Mouse (Mus musculus): Measurements from ENCODE around the gene Pim1. TPM values are rescaled to one million over a fixed set of nuclear protein-coding genes. Genes with fewer than 3 reads are reported as not detected.

Gene Pim1
- polyA plus RNA-seq, 1 experiment from 2014 or later = 57.1 TPM

DNA sequence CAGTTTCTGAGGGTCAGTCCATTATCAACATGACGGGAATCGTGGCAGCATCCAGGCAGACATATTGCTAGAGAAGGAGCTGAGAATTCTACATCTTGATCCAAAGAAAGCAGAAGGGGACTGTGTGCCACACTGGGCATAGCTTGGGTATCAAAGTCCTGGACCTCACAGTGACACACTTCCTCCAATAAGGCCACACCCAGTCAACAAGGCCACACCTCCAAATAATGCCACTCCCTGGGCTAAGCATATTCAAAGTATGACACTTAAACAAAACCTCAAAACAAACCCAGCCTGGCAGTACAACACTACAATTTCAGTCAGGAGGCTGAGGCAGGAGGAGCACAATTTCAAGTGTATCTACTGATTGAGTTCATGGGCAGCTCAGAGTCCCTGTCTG is 7.3 kb upstream of the Pim1 start:
- no peaks in the 10 kb centered on the region for H3K27me3 ChIP-seq (ENCODE audit: insufficient read depth, low read length)
- H3K36me3 ChIP-seq (replicated peaks; ENCODE audit: insufficient read depth, low read length) = no peaks in the 10 kb centered on the region
- 97% methylated on average over 2 of the region's 2 CpGs for WGBS (ENCODE audit: insufficient replicate concordance)
- ATAC-seq = no peak
- H3K9me3 ChIP-seq (ENCODE audit: low read length) = 0 out of 2 replicates have a peak, but pooled peaks cover 2% of the 10 kb centered on the region
- H3K27ac ChIP-seq (ENCODE audit: low read depth) = no peak overlapping the region
- H3K4me1 ChIP-seq (ENCODE audit: insufficient read depth) = peaks cover 18% of the 10 kb centered on the region
- DNase-seq = no peak
- TF ChIP-seq EP300 (IDR thresholded peaks at IDR 0.05; ENCODE audit: low read depth) (no peak), CTCF (IDR thresholded peaks at IDR 0.05; ENCODE audit: low read depth) (no peak)
- no peak overlapping the region for H3K4me2 ChIP-seq (ENCODE audit: low read depth, low read length)
- no peak overlapping the region for H3K4me3 ChIP-seq (ENCODE audit: low read depth, low read length)
- no peak overlapping the region for H3K9ac ChIP-seq (replicated peaks)

DNA sequence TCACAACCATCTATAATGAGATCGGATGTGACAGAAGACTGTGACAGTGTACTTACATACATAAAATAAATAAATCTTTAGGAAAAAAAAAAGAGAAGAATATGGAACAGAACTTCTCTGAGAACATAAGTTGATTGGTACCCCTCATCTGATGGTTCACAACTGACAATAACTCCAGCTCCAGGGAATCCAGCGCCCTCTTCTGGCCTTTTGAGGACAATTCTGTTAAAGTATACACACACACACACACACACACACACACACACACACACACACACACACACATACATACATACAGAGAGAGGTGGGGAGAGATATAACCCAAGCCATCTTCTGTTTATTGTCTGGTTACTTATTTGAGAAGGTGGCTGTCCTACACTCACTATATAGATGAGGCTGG is 6.1 kb upstream of the Pim1 start:
- no peak for TF ChIP-seq EP300 (IDR thresholded peaks at IDR 0.05; ENCODE audit: low read depth)
- TF ChIP-seq CTCF (IDR thresholded peaks at IDR 0.05; ENCODE audit: low read depth) = no peak
- WGBS (ENCODE audit: insufficient replicate concordance) = 89% methylated on average over 2 of the region's 2 CpGs
- ATAC-seq = no peak

DNA sequence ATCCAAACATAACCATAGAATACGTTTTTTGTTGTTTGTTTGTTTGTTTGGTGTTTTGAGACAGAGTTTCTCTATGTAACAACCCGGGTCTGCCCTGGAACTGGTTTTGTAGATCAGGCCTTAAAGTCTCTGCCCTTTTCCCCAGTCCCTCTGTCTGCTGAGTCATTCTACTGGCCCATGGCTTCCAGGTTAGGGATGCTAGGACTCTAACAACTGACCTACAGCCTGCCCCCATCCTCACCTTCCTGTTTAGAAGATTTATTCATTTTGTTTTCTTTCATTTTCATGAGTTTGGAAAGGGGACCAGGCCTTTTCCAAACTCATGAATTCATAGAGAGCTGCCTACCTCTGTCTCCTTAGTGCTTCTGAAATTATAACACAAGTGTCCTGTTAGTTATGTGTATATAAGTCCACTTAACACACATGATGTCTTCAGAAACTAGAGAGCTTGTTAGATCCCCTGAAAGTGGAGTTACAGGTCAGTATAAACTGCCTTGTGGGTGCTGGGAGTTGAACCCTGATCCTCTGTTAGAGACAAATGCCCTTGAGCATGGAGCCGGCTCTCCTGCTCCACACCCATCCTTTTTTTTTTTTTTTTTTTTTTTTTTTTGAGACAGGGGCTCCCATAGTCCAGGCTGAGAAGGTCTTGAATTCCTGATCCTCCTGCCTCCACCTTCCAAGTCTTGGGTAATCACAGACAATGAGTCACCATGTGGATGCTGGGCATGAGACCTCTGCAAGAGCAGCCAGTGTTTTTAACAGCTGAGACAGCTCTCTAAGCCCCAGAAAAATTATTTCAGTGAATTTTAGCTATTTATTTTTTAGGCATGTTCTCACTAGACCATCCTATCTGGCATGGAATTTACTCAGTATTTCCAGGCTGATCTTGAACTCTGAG is 5.0 kb upstream of the Pim1 start:
- H3K9ac ChIP-seq (replicated peaks) = no peak overlapping the region

More for the DNA sequence above, 6.1 kb upstream of the Pim1 start:
- no peaks in the 10 kb centered on the region for H3K36me3 ChIP-seq (replicated peaks; ENCODE audit: insufficient read depth, low read length)
- no peak overlapping the region for H3K27ac ChIP-seq (ENCODE audit: low read depth)
- H3K4me3 ChIP-seq (ENCODE audit: low read depth, low read length) = no peak overlapping the region
- no peak for DNase-seq
- peaks cover 29% of the 10 kb centered on the region for H3K4me1 ChIP-seq (ENCODE audit: insufficient read depth)
- H3K4me2 ChIP-seq (ENCODE audit: low read depth, low read length) = no peak overlapping the region
- H3K9ac ChIP-seq (replicated peaks) = no peak overlapping the region
- H3K9me3 ChIP-seq (ENCODE audit: low read length) = 0 out of 2 replicates have a peak, but pooled peaks cover 2% of the 10 kb centered on the region
- H3K27me3 ChIP-seq (ENCODE audit: insufficient read depth, low read length) = no peaks in the 10 kb centered on the region

DNA sequence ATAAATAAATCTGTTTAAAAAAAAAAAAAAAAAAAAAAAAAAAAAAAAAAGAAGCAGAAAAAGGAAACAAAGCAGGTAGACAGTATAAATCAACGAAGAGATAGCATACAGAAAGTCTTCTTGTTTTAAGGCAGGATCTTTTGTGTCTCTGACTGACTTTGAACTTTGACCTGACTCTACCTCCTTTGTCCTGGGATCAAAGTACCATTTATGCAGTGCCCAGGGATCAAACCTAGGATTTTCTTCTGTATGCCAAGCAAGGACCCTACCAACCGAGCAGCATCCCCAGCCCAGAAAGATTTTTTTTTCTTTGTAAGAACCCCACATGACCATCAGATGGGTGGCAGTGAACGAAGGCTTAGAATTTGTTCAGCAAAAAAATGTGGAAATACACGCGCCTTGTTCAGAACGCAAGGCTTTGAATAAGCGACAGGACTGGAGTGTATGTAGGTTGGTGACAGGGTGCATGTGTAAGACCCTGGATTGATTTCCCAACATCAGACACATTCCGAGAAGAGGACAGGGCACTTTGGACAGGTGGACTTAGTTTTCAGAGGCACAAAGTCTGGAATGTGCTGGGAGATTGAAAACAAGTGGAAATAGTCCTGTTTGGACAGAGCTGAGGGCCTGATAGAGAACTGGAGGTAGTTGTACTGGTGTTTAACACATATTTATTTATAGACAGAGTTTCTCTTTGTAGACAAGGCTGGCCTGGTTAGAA is 2.1 kb upstream of the Pim1 start:
- peak overlapping the region; percentile 98 for H3K27ac ChIP-seq (ENCODE audit: low read depth)
- no peaks in the 10 kb centered on the region for H3K9me3 ChIP-seq (ENCODE audit: low read length)
- DNase-seq = peak; percentile 42
- TF ChIP-seq CTCF (IDR thresholded peaks at IDR 0.05; ENCODE audit: low read depth) (no peak), EP300 (IDR thresholded peaks at IDR 0.05; ENCODE audit: low read depth) (peak; percentile 85)
- H3K27me3 ChIP-seq (ENCODE audit: insufficient read depth, low read length) = no peaks in the 10 kb centered on the region
- H3K4me2 ChIP-seq (ENCODE audit: low read depth, low read length) = peak overlapping the region; percentile 88
- ATAC-seq = peak; percentile 15
- H3K36me3 ChIP-seq (replicated peaks; ENCODE audit: insufficient read depth, low read length) = peaks cover 13% of the 10 kb centered on the region
- H3K4me3 ChIP-seq (ENCODE audit: low read depth, low read length) = peak overlapping the region; percentile 75; the same call in 1 of the 2 replicates
- H3K9ac ChIP-seq (replicated peaks) = peak overlapping the region; percentile 90
- H3K4me1 ChIP-seq (ENCODE audit: insufficient read depth) = peaks cover 27% of the 10 kb centered on the region
- WGBS (ENCODE audit: insufficient replicate concordance) = 68% methylated on average over 8 of the region's 8 CpGs

More for the DNA sequence above, 5.0 kb upstream of the Pim1 start:
- Histone ChIP-seq H3K4me1 (ENCODE audit: insufficient read depth) (peaks cover 29% of the 10 kb centered on the region), H3K4me3 (ENCODE audit: low read depth, low read length) (no peak overlapping the region), H3K36me3 (replicated peaks; ENCODE audit: insufficient read depth, low read length) (no peaks in the 10 kb centered on the region), H3K27ac (ENCODE audit: low read depth) (0 out of 2 replicates have a peak overlapping the region, but pooled peaks have one; percentile 29), H3K9me3 (ENCODE audit: low read length) (0 out of 2 replicates have a peak, but pooled peaks cover 2% of the 10 kb centered on the region), H3K4me2 (ENCODE audit: low read depth, low read length) (no peak overlapping the region), H3K27me3 (ENCODE audit: insufficient read depth, low read length) (no peaks in the 10 kb centered on the region)
- no peak for ATAC-seq
- TF ChIP-seq EP300 (IDR thresholded peaks at IDR 0.05; ENCODE audit: low read depth) (no peak), CTCF (IDR thresholded peaks at IDR 0.05; ENCODE audit: low read depth) (no peak)
- no peak for DNase-seq
- WGBS (ENCODE audit: insufficient replicate concordance) = 71% methylated on average over 3 of the region's 3 CpGs

DNA sequence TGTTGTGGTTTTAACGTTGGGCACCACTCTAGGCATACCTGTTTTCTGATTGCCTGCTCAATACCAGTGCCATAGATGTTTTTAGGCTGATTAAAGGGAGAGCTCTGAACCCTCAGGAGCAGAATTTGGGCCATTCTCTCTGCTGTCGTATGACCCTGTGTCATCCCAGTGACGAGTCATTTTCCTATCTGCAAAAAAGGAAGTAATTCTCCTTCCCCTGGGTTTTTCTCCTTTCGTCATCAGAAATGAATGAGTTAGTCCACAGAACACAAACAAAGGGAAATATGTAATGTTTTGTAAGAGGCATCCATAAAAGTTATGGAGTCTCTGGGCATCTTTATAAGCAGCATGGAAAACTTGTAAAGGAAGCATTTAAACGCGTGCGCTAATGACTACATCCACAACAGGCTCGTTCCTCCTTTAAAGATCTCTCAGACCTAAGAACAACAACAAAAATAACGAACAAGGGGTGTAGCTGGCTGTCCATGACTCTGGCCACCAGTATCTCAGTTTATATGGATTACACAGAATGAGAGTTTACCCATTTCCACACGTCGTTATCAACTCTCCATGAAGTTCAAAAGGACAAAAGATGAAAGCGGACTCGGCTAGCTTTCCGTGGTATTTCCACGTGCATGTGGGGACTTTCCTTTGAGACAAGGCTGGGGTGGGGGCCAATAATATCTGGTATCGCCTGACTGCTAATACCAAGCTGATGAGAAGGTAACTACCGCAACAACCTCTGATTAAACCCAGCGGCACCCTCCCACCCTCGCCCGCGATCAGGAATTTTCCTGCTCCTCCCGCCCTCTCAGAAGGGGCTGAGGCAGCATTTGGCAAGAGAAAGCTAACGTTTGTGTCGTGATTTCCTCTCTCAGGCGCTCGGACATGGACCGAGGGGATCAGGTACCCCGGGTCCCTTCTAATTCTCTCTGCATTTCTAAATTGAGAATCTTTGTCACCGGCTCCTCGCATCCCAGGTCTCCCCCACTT is 1.3 kb upstream of the Pim1 start:
- peak overlapping the region; percentile 88 for H3K4me2 ChIP-seq (ENCODE audit: low read depth, low read length)
- H3K27ac ChIP-seq (ENCODE audit: low read depth) = peak overlapping the region; percentile 98
- no peak for ATAC-seq
- TF ChIP-seq CTCF (IDR thresholded peaks at IDR 0.05; ENCODE audit: low read depth) (no peak), EP300 (IDR thresholded peaks at IDR 0.05; ENCODE audit: low read depth) (no peak)
- H3K9me3 ChIP-seq (ENCODE audit: low read length) = no peaks in the 10 kb centered on the region
- peak; percentile 69 for DNase-seq
- no peaks in the 10 kb centered on the region for H3K27me3 ChIP-seq (ENCODE audit: insufficient read depth, low read length)
- 2% methylated on average over 30 of the region's 30 CpGs for WGBS (ENCODE audit: insufficient replicate concordance)
- peaks cover 31% of the 10 kb centered on the region for H3K4me1 ChIP-seq (ENCODE audit: insufficient read depth)
- H3K4me3 ChIP-seq (ENCODE audit: low read depth, low read length) = peak overlapping the region; percentile 75
- H3K36me3 ChIP-seq (replicated peaks; ENCODE audit: insufficient read depth, low read length) = peaks cover 22% of the 10 kb centered on the region
- H3K9ac ChIP-seq (replicated peaks) = peak overlapping the region; percentile 90

Data from liver, postnatal 0 days (tissue).